Mouse (Mus musculus): ENCODE results near the gene Noc2l. TPM values are rescaled to one million over a fixed set of nuclear protein-coding genes. Genes with fewer than 3 reads are reported as not detected.

The Noc2l gene
- polyA plus RNA-seq, 1 experiment from 2014 or later = 71.5 TPM

- no peaks in the 10 kb centered on the region for H3K9me3 ChIP-seq
- no peaks in the 10 kb centered on the region for H3K4me1 ChIP-seq
- no peak overlapping the region for H3K27ac ChIP-seq
- no peak overlapping the region for H3K4me2 ChIP-seq (replicated peaks)
- ATAC-seq (ENCODE audit: low FRiP score, low read depth) = no peak
- WGBS = 88% methylated on average over 11 of the region's 11 CpGs
- H3K27me3 ChIP-seq = no peaks in the 10 kb centered on the region
- no peak overlapping the region for H3K4me3 ChIP-seq
- H3K36me3 ChIP-seq = peaks cover 11% of the 10 kb centered on the region
- H3K9ac ChIP-seq = no peak overlapping the region
Observed at GRCm38 (mm10) chr4:156219936-156220335, 15.9 kb upstream of the Noc2l start.

- H3K36me3 ChIP-seq = peaks cover 18% of the 10 kb centered on the region
- H3K9me3 ChIP-seq = no peaks in the 10 kb centered on the region
- 78% methylated on average over 2 of the region's 2 CpGs for WGBS
- ATAC-seq (ENCODE audit: low FRiP score, low read depth) = no peak
- H3K4me1 ChIP-seq = peaks cover 12% of the 10 kb centered on the region
- no peak overlapping the region for H3K4me2 ChIP-seq (replicated peaks)
- no peak overlapping the region for H3K27ac ChIP-seq
- H3K9ac ChIP-seq = no peak overlapping the region
- no peak overlapping the region for H3K4me3 ChIP-seq
- H3K27me3 ChIP-seq = no peaks in the 10 kb centered on the region
Observed at GRCm38 (mm10) chr4:156224276-156224675, 11.5 kb upstream of the Noc2l start.

GRCm38 (mm10) chr4:156227752-156228392 is 7.9 kb upstream of the Noc2l start:
- H3K4me3 ChIP-seq = peak overlapping the region; percentile 3; the same call in 1 of the 2 replicates
- H3K27ac ChIP-seq = no peak overlapping the region
- no peaks in the 10 kb centered on the region for H3K27me3 ChIP-seq
- peak overlapping the region; percentile 35; the same call in 1 of the 2 replicates for H3K9ac ChIP-seq
- peaks cover 12% of the 10 kb centered on the region for H3K4me1 ChIP-seq
- peak overlapping the region; percentile 42 for H3K4me2 ChIP-seq (replicated peaks)
- peaks cover 44% of the 10 kb centered on the region for H3K36me3 ChIP-seq
- H3K9me3 ChIP-seq = no peaks in the 10 kb centered on the region
- no peak for ATAC-seq (ENCODE audit: low FRiP score, low read depth)
- WGBS = 25% methylated on average over 18 of the region's 18 CpGs

GRCm38 (mm10) chr4:156228393-156229024 is 7.3 kb upstream of the Noc2l start:
- Histone ChIP-seq H3K9ac (peak overlapping the region; percentile 35; the same call in 1 of the 2 replicates), H3K4me1 (peaks cover 17% of the 10 kb centered on the region)

GRCm38 (mm10) chr4:156234021-156234501 is 1.7 kb upstream of the Noc2l start:
- Histone ChIP-seq H3K27ac (peak overlapping the region; percentile 55; the same call in 1 of the 2 replicates), H3K9ac (peak overlapping the region; percentile 85), H3K4me2 (replicated peaks) (peak overlapping the region; percentile 94), H3K27me3 (no peaks in the 10 kb centered on the region), H3K4me1 (peaks cover 15% of the 10 kb centered on the region), H3K9me3 (no peaks in the 10 kb centered on the region), H3K36me3 (peaks cover 61% of the 10 kb centered on the region), H3K4me3 (peak overlapping the region; percentile 90)
- WGBS = 2% methylated on average over 17 of the region's 17 CpGs
- ATAC-seq (ENCODE audit: low FRiP score, low read depth) = no peak

More at GRCm38 (mm10) chr4:156228393-156229024, 7.3 kb upstream of the Noc2l start:
- Histone ChIP-seq H3K27ac (no peak overlapping the region), H3K27me3 (no peaks in the 10 kb centered on the region), H3K4me2 (replicated peaks) (peak overlapping the region; percentile 42), H3K36me3 (peaks cover 50% of the 10 kb centered on the region), H3K4me3 (peak overlapping the region; percentile 3; the same call in 1 of the 2 replicates), H3K9me3 (no peaks in the 10 kb centered on the region)
- peak; percentile 26; the same call in 1 of the 2 replicates for ATAC-seq (ENCODE audit: low FRiP score, low read depth)
- WGBS = 24% methylated on average over 12 of the region's 12 CpGs

- Histone ChIP-seq H3K36me3 (peaks cover 61% of the 10 kb centered on the region), H3K27ac (peak within 1 kb of the TSS; percentile 88), H3K9me3 (no peaks in the 10 kb centered on the region), H3K9ac (peak within 1 kb of the TSS; percentile 85), H3K4me3 (peak within 1 kb of the TSS; percentile 90), H3K4me1 (peaks cover 15% of the 10 kb centered on the region), H3K4me2 (replicated peaks) (peak within 1 kb of the TSS; percentile 94), H3K27me3 (no peaks in the 10 kb centered on the region)
- under 1% methylated on average over 38 of the region's 48 CpGs for WGBS
- ATAC-seq (ENCODE audit: low FRiP score, low read depth) = peak; percentile 28; the same call in 1 of the 2 replicates
Observed at GRCm38 (mm10) chr4:156234701-156235213, 1.1 kb upstream of the Noc2l start, which contains the start of gene Plekhn1. Gene Plekhn1 (minus strand): TSS chr4:156234857.

- no peaks in the 10 kb centered on the region for H3K9me3 ChIP-seq
- H3K9ac ChIP-seq = peak overlapping the region; percentile 60
- H3K27me3 ChIP-seq = no peaks in the 10 kb centered on the region
- peak; percentile 17; the same call in 1 of the 2 replicates for ATAC-seq (ENCODE audit: low FRiP score, low read depth)
- peaks cover 15% of the 10 kb centered on the region for H3K4me1 ChIP-seq
- WGBS = under 1% methylated on average over 15 of the region's 15 CpGs
- H3K36me3 ChIP-seq = peaks cover 61% of the 10 kb centered on the region
- peak overlapping the region; percentile 90 for H3K4me3 ChIP-seq
- H3K27ac ChIP-seq = peak overlapping the region; percentile 88; the same call in 1 of the 2 replicates
- peak overlapping the region; percentile 94 for H3K4me2 ChIP-seq (replicated peaks)
Observed at GRCm38 (mm10) chr4:156235360-156235770, 445 bp upstream of the Noc2l start.

- H3K4me2 ChIP-seq (replicated peaks) = peak overlapping the region; percentile 94
- 22% methylated on average over 57 of the region's 60 CpGs for WGBS
Observed at GRCm38 (mm10) chr4:156236651-156237447, 1.0 kb downstream of the Noc2l start.

GRCm38 (mm10) chr4:156249567-156249966 is 13.8 kb downstream of the Noc2l start:
- Histone ChIP-seq H3K27me3 (peaks cover 37% of the 10 kb centered on the region), H3K36me3 (peaks cover 48% of the 10 kb centered on the region), H3K9me3 (no peaks in the 10 kb centered on the region), H3K4me1 (peaks cover 4% of the 10 kb centered on the region; the same call in 1 of the 2 replicates), H3K4me2 (replicated peaks) (no peak overlapping the region), H3K9ac (peak overlapping the region; percentile 8; the same call in 1 of the 2 replicates), H3K4me3 (no peak overlapping the region), H3K27ac (no peak overlapping the region)
- ATAC-seq (ENCODE audit: low FRiP score, low read depth) = 0 out of 2 replicates have a peak, but pooled peaks have one; percentile 16
- WGBS = 50% methylated on average over 11 of the region's 11 CpGs

More at GRCm38 (mm10) chr4:156236651-156237447, 1.0 kb downstream of the Noc2l start:
- Histone ChIP-seq H3K27me3 (no peaks in the 10 kb centered on the region), H3K4me3 (peak overlapping the region; percentile 90), H3K9ac (peak overlapping the region; percentile 77; the same call in 1 of the 2 replicates), H3K4me1 (peaks cover 15% of the 10 kb centered on the region), H3K36me3 (peaks cover 61% of the 10 kb centered on the region), H3K27ac (no peak overlapping the region), H3K9me3 (no peaks in the 10 kb centered on the region)
- no peak for ATAC-seq (ENCODE audit: low FRiP score, low read depth)

- Histone ChIP-seq H3K4me2 (replicated peaks) (no peak overlapping the region), H3K4me1 (peaks cover 14% of the 10 kb centered on the region), H3K27ac (no peak overlapping the region), H3K4me3 (no peak overlapping the region), H3K9ac (no peak overlapping the region), H3K27me3 (peaks cover 49% of the 10 kb centered on the region), H3K36me3 (peaks cover 34% of the 10 kb centered on the region), H3K9me3 (no peaks in the 10 kb centered on the region)
- ATAC-seq (ENCODE audit: low FRiP score, low read depth) = no peak
- 70% methylated on average over 8 of the region's 8 CpGs for WGBS
Observed at GRCm38 (mm10) chr4:156251081-156251480, 15.3 kb downstream of the Noc2l start.

- H3K4me2 ChIP-seq (replicated peaks) = no peak overlapping the region
- H3K27ac ChIP-seq = no peak overlapping the region
- H3K27me3 ChIP-seq = peaks cover 49% of the 10 kb centered on the region
- peaks cover 25% of the 10 kb centered on the region for H3K36me3 ChIP-seq
- no peak overlapping the region for H3K4me3 ChIP-seq
- no peak for ATAC-seq (ENCODE audit: low FRiP score, low read depth)
- H3K9ac ChIP-seq = no peak overlapping the region
- 29% methylated on average over 7 of the region's 7 CpGs for WGBS
- no peaks in the 10 kb centered on the region for H3K9me3 ChIP-seq
- H3K4me1 ChIP-seq = peaks cover 14% of the 10 kb centered on the region
Observed at GRCm38 (mm10) chr4:156252140-156252539, 16.3 kb downstream of the Noc2l start.
